Mouse (Mus musculus): ENCODE data around the gene Fam57b. TPM values are rescaled to one million over a fixed set of nuclear protein-coding genes. Genes with fewer than 3 reads are reported as not detected.

The Fam57b gene
- polyA plus RNA-seq, 1 experiment, result 0.30 TPM

- WGBS, result 89% methylated on average over 11 of the region's 11 CpGs
- TF ChIP-seq POLR2A (IDR thresholded peaks at IDR 0.05; ENCODE audit: low read depth, low read length), result no peak
- no peak for TF ChIP-seq CTCF (IDR thresholded peaks at IDR 0.05; ENCODE audit: extremely low read depth, insufficient read depth, insufficient read length, insufficient replicate concordance)
- H3K27ac ChIP-seq (ENCODE audit: insufficient read depth, low read length), result no peak overlapping the region
- no peak overlapping the region for H3K4me3 ChIP-seq (ENCODE audit: extremely low read depth, insufficient read depth, insufficient read length)
- peaks cover 2% of the 10 kb centered on the region; the same call in 1 of the 2 replicates for H3K36me3 ChIP-seq (ENCODE audit: control insufficient read depth, insufficient read depth, low read length)
- DNase-seq (ENCODE audit: low read depth in 1 of 2, low spot score in 2 of 2), result no peak
- H3K27me3 ChIP-seq (ENCODE audit: control insufficient read depth, insufficient read depth, low read length), result no peaks in the 10 kb centered on the region
- H3K4me1 ChIP-seq (ENCODE audit: control insufficient read depth, insufficient read depth, insufficient read length), result peaks cover 7% of the 10 kb centered on the region; the same call in 1 of the 2 replicates
Measured at GRCm38 (mm10) chr7:126802134-126802889, 4.8 kb downstream of the Fam57b start.

DNA sequence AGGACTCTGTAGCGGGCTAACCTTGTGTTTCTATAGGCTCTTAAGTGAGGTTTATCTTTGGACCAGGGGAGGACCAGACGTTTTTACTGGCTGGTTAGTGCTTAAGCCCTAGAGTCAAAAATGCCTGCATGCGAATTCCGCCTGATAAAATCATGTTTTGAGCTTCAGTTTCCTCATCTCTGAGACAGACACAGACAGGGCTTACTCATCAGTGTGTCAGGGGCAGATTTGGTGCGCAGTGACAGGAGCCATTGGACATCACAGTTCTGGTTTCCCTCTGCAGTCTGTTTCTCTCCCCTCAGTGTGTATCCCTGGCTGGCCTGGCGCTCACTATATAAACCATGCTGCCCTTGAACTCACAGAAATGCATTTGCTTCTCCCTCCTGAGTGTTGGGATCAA, 5.7 kb downstream of the Fam57b start:
- Histone ChIP-seq H3K4me3 (ENCODE audit: extremely low read depth, insufficient read depth, insufficient read length) (no peak overlapping the region), H3K27ac (ENCODE audit: insufficient read depth, low read length) (no peak overlapping the region), H3K27me3 (ENCODE audit: control insufficient read depth, insufficient read depth, low read length) (no peaks in the 10 kb centered on the region), H3K36me3 (ENCODE audit: control insufficient read depth, insufficient read depth, low read length) (no peaks in the 10 kb centered on the region), H3K4me1 (ENCODE audit: control insufficient read depth, insufficient read depth, insufficient read length) (no peaks in the 10 kb centered on the region)
- DNase-seq (ENCODE audit: low read depth in 1 of 2, low spot score in 2 of 2), result no peak
- TF ChIP-seq POLR2A (IDR thresholded peaks at IDR 0.05; ENCODE audit: low read depth, low read length) (no peak), CTCF (IDR thresholded peaks at IDR 0.05; ENCODE audit: extremely low read depth, insufficient read depth, insufficient read length, insufficient replicate concordance) (no peak)
- WGBS, result 80% methylated on average over 6 of the region's 6 CpGs

- Histone ChIP-seq H3K4me1 (ENCODE audit: control insufficient read depth, insufficient read depth, insufficient read length) (no peaks in the 10 kb centered on the region; the same call in 1 of the 2 replicates), H3K4me3 (ENCODE audit: extremely low read depth, insufficient read depth, insufficient read length) (no peak overlapping the region), H3K36me3 (ENCODE audit: control insufficient read depth, insufficient read depth, low read length) (no peaks in the 10 kb centered on the region), H3K27me3 (ENCODE audit: control insufficient read depth, insufficient read depth, low read length) (no peaks in the 10 kb centered on the region), H3K27ac (ENCODE audit: insufficient read depth, low read length) (no peak overlapping the region)
- DNase-seq (ENCODE audit: low read depth in 1 of 2, low spot score in 2 of 2), result no peak
- TF ChIP-seq CTCF (IDR thresholded peaks at IDR 0.05; ENCODE audit: extremely low read depth, insufficient read depth, insufficient read length, insufficient replicate concordance) (no peak), POLR2A (IDR thresholded peaks at IDR 0.05; ENCODE audit: low read depth, low read length) (no peak)
Measured at GRCm38 (mm10) chr7:126803751-126804150, 6.3 kb downstream of the Fam57b start.

- Histone ChIP-seq H3K27ac (ENCODE audit: insufficient read depth, low read length) (no peak overlapping the region), H3K4me3 (ENCODE audit: extremely low read depth, insufficient read depth, insufficient read length) (no peak overlapping the region), H3K4me1 (ENCODE audit: control insufficient read depth, insufficient read depth, insufficient read length) (no peaks in the 10 kb centered on the region; the same call in none of the 2 replicates), H3K27me3 (ENCODE audit: control insufficient read depth, insufficient read depth, low read length) (no peaks in the 10 kb centered on the region), H3K36me3 (ENCODE audit: control insufficient read depth, insufficient read depth, low read length) (no peaks in the 10 kb centered on the region)
- no peak for TF ChIP-seq POLR2A (IDR thresholded peaks at IDR 0.05; ENCODE audit: low read depth, low read length)
- TF ChIP-seq CTCF (IDR thresholded peaks at IDR 0.05; ENCODE audit: extremely low read depth, insufficient read depth, insufficient read length, insufficient replicate concordance), result no peak
- DNase-seq (ENCODE audit: low read depth in 1 of 2, low spot score in 2 of 2), result no peak
- 81% methylated on average over 6 of the region's 6 CpGs for WGBS
Measured at GRCm38 (mm10) chr7:126806956-126807355, 9.5 kb downstream of the Fam57b start.

DNA sequence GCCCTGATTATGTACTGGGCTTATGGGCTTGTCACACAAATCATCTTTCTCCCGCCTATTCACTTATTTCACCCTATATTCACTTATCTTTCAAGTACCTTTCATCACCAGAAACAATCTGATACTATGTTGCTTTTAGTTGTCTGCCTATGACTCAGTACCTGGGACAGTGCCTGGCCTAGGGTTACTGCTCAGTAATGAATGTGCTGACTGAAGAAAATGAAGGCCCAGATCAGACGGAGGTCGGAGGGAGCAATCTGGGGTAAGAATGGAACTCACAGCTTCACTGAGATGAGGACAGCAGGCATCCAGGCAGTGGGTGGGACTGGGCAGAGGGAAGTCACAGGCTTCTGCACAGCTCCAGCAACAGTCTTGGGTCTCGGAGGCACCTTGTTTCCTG, 9.9 kb downstream of the Fam57b start:
- no peak for DNase-seq (ENCODE audit: low read depth in 1 of 2, low spot score in 2 of 2)
- H3K4me1 ChIP-seq (ENCODE audit: control insufficient read depth, insufficient read depth, insufficient read length), result no peaks in the 10 kb centered on the region; the same call in none of the 2 replicates
- H3K4me3 ChIP-seq (ENCODE audit: extremely low read depth, insufficient read depth, insufficient read length), result no peak overlapping the region
- TF ChIP-seq POLR2A (IDR thresholded peaks at IDR 0.05; ENCODE audit: low read depth, low read length), result no peak
- TF ChIP-seq CTCF (IDR thresholded peaks at IDR 0.05; ENCODE audit: extremely low read depth, insufficient read depth, insufficient read length, insufficient replicate concordance), result no peak
- WGBS, result 82% methylated on average over 4 of the region's 4 CpGs
- no peaks in the 10 kb centered on the region for H3K36me3 ChIP-seq (ENCODE audit: control insufficient read depth, insufficient read depth, low read length)
- no peaks in the 10 kb centered on the region for H3K27me3 ChIP-seq (ENCODE audit: control insufficient read depth, insufficient read depth, low read length)
- H3K27ac ChIP-seq (ENCODE audit: insufficient read depth, low read length), result no peak overlapping the region

GRCm38 (mm10) chr7:126808703-126809455, 11.4 kb downstream of the Fam57b start:
- Histone ChIP-seq H3K36me3 (ENCODE audit: control insufficient read depth, insufficient read depth, low read length) (no peaks in the 10 kb centered on the region), H3K4me1 (ENCODE audit: control insufficient read depth, insufficient read depth, insufficient read length) (no peaks in the 10 kb centered on the region; the same call in none of the 2 replicates), H3K27ac (ENCODE audit: insufficient read depth, low read length) (no peak overlapping the region), H3K27me3 (ENCODE audit: control insufficient read depth, insufficient read depth, low read length) (no peaks in the 10 kb centered on the region), H3K4me3 (ENCODE audit: extremely low read depth, insufficient read depth, insufficient read length) (peak overlapping the region; percentile 53)
- no peak for TF ChIP-seq POLR2A (IDR thresholded peaks at IDR 0.05; ENCODE audit: low read depth, low read length)
- TF ChIP-seq CTCF (IDR thresholded peaks at IDR 0.05; ENCODE audit: extremely low read depth, insufficient read depth, insufficient read length, insufficient replicate concordance), result no peak
- peak in 1 of 2 experiments; percentile 55 for DNase-seq (ENCODE audit: low read depth in 1 of 2, low spot score in 2 of 2)
- 2% methylated on average over 43 of the region's 43 CpGs for WGBS

Data from spleen, adult 2 months (tissue).